In genomic region chr11:67423575-67423974, GRCm38 (mm10) we compare ENCODE assay signal across 29 mouse cellular contexts. TPM values are rescaled to one million over a fixed set of nuclear protein-coding genes. Genes with fewer than 3 reads are reported as not detected.
DNase-seq lines count a peak whose midpoint lies in the region; ATAC-seq and TF ChIP-seq lines count a peak whose summit lies in the region.
"Had no signal": no experiment of that assay in that cellular context is flagged by ENCODE, and none has a peak within 500 bp of the region (broad histone marks: within the 10 kb centered on the region; RNA-seq: fewer than 3 reads in every experiment).

No protein-coding gene starts in this region.

- H3K27me3 ChIP-seq in kidney, embryonic 14.5 days (ENCODE audit: control insufficient read depth, insufficient read depth, low read length), result no peaks in the 10 kb centered on the region
- no peaks in the 10 kb centered on the region for H3K27me3 ChIP-seq in limb, embryonic 14.5 days (ENCODE audit: control insufficient read depth, insufficient read depth, low read length)
- no peaks in the 10 kb centered on the region for H3K27me3 ChIP-seq in neural tube, embryonic 15.5 days (replicated peaks)
- H3K27me3 ChIP-seq: embryonic facial prominence, embryonic 13.5 days; hindbrain, embryonic 12.5 days; limb, embryonic 12.5 days; liver, embryonic 12.5 days; midbrain, embryonic 12.5 days had no signal

- DNase-seq in embryo, embryonic 11 days, result peak; percentile 11
- DNase-seq in embryo, embryonic 10 days (ENCODE audit: low spot score), result no peak
- peak; percentile 3 to 34 for DNase-seq in kidney, postnatal 25 days
- no peak for DNase-seq in limb, embryonic 14.5 days (ENCODE audit: low spot score)
- DNase-seq in adipocyte (ENCODE audit: low spot score), result no peak
- no peak for DNase-seq in right cerebral cortex, postnatal 36 days (ENCODE audit: low spot score in 2 of 2)
- DNase-seq: adrenal gland, adult 2 months; cerebellum, adult 11 months; cerebellum, adult 9-10 months; cerebellum, postnatal 36 days; gastrocnemius, postnatal 14 days; heart, adult 18-20 months; heart, postnatal 36 days; kidney, adult 18-20 months; kidney, postnatal 14 days; liver, postnatal 0 days; lung, postnatal 36 days; thymus, adult 2 months; thymus, postnatal 36 days had no signal

- no peak for TF ChIP-seq POLR2A in limb, embryonic 14.5 days (IDR thresholded peaks at IDR 0.05; ENCODE audit: borderline replicate concordance, extremely low read depth, insufficient read depth, insufficient read length)

- H3K4me1 ChIP-seq in kidney, embryonic 14.5 days (ENCODE audit: control insufficient read depth, insufficient read depth, low read length), result no peaks in the 10 kb centered on the region
- H3K4me1 ChIP-seq in limb, embryonic 14.5 days (ENCODE audit: control insufficient read depth, insufficient read depth, low read length), result peaks cover 3% of the 10 kb centered on the region
- no peaks in the 10 kb centered on the region for H3K4me1 ChIP-seq in neural tube, embryonic 15.5 days
- H3K4me1 ChIP-seq: embryonic facial prominence, embryonic 13.5 days; hindbrain, embryonic 12.5 days; limb, embryonic 12.5 days; liver, embryonic 12.5 days; midbrain, embryonic 12.5 days had no signal

- no peak for ATAC-seq in kidney, embryonic 14.5 days (ENCODE audit: low FRiP score, low TSS enrichment)
- ATAC-seq in limb, embryonic 14.5 days (ENCODE audit: low FRiP score, low read depth), result no peak
- ATAC-seq in neural tube, embryonic 15.5 days (ENCODE audit: low FRiP score), result no peak
- ATAC-seq: liver, embryonic 12.5 days; liver, postnatal 0 days had no signal

- no peaks in the 10 kb centered on the region for H3K9me3 ChIP-seq in kidney, embryonic 14.5 days (ENCODE audit: control insufficient read depth, low read length)
- no peaks in the 10 kb centered on the region for H3K9me3 ChIP-seq in limb, embryonic 14.5 days (ENCODE audit: control insufficient read depth, low read length)
- H3K9me3 ChIP-seq in neural tube, embryonic 15.5 days (replicated peaks), result no peaks in the 10 kb centered on the region
- H3K9me3 ChIP-seq: embryonic facial prominence, embryonic 13.5 days; hindbrain, embryonic 12.5 days; limb, embryonic 12.5 days; liver, embryonic 12.5 days; midbrain, embryonic 12.5 days had no signal

- no peak overlapping the region for H3K27ac ChIP-seq in kidney, embryonic 14.5 days (ENCODE audit: low read depth, low read length)
- no peak overlapping the region for H3K27ac ChIP-seq in limb, embryonic 14.5 days (replicated peaks; ENCODE audit: low read depth, low read length)
- no peak overlapping the region for H3K27ac ChIP-seq in neural tube, embryonic 15.5 days (replicated peaks)
- H3K27ac ChIP-seq: embryonic facial prominence, embryonic 13.5 days; hindbrain, embryonic 12.5 days; limb, embryonic 12.5 days; liver, embryonic 12.5 days; midbrain, embryonic 12.5 days had no signal

- H3K9ac ChIP-seq in kidney, embryonic 14.5 days (ENCODE audit: low read depth, low read length), result no peak overlapping the region
- H3K9ac ChIP-seq in limb, embryonic 14.5 days (ENCODE audit: low read depth, low read length, severe bottlenecking), result no peak overlapping the region
- H3K9ac ChIP-seq in neural tube, embryonic 15.5 days (replicated peaks), result no peak overlapping the region
- H3K9ac ChIP-seq: embryonic facial prominence, embryonic 13.5 days; hindbrain, embryonic 12.5 days; limb, embryonic 12.5 days; liver, embryonic 12.5 days; liver, postnatal 0 days; midbrain, embryonic 12.5 days had no signal

- no peak overlapping the region for H3K4me3 ChIP-seq in kidney, embryonic 14.5 days (ENCODE audit: low read length)
- H3K4me3 ChIP-seq in limb, embryonic 14.5 days (replicated peaks; ENCODE audit: low read length), result no peak overlapping the region
- H3K4me3 ChIP-seq in neural tube, embryonic 15.5 days (replicated peaks), result no peak overlapping the region
- H3K4me3 ChIP-seq: embryonic facial prominence, embryonic 13.5 days; erythroblast, embryonic 14.5 days; hindbrain, embryonic 12.5 days; limb, embryonic 12.5 days; liver, embryonic 12.5 days; midbrain, embryonic 12.5 days; myocyte had no signal

- no peaks in the 10 kb centered on the region for H3K36me3 ChIP-seq in kidney, embryonic 14.5 days (ENCODE audit: control insufficient read depth, insufficient read depth, low read length)
- no peaks in the 10 kb centered on the region for H3K36me3 ChIP-seq in limb, embryonic 14.5 days (ENCODE audit: control insufficient read depth, insufficient read depth, low read length)
- H3K36me3 ChIP-seq in neural tube, embryonic 15.5 days, result no peaks in the 10 kb centered on the region
- H3K36me3 ChIP-seq: embryonic facial prominence, embryonic 13.5 days; hindbrain, embryonic 12.5 days; limb, embryonic 12.5 days; liver, embryonic 12.5 days; midbrain, embryonic 12.5 days had no signal

- WGBS in kidney, embryonic 14.5 days, result 80% methylated on average over 13 of the region's 13 CpGs
- 47% methylated on average over 13 of the region's 13 CpGs for WGBS in limb, embryonic 14.5 days
- 51% methylated on average over 13 of the region's 13 CpGs for WGBS in neural tube, embryonic 15.5 days

- H3K4me2 ChIP-seq in kidney, embryonic 14.5 days (replicated peaks; ENCODE audit: low read depth, low read length), result no peak overlapping the region
- 0 out of 2 replicates have a peak overlapping the region, but pooled peaks have one; percentile 7 for H3K4me2 ChIP-seq in limb, embryonic 14.5 days (replicated peaks; ENCODE audit: low read depth, low read length, severe bottlenecking)
- H3K4me2 ChIP-seq in neural tube, embryonic 15.5 days, result peak overlapping the region; percentile 23
- H3K4me2 ChIP-seq: embryonic facial prominence, embryonic 13.5 days; heart, embryonic 11.5 days; hindbrain, embryonic 12.5 days; limb, embryonic 12.5 days; liver, embryonic 12.5 days; midbrain, embryonic 12.5 days had no signal

RNA-seq across cellular contexts. Expression of gene Gas7, which starts 31.7 kb away (rescaled TPM):
- 7.9 and 8.3 TPM in 2 replicates for polyA plus RNA-seq in kidney, embryonic 14.5 days (2014; fragmentation: Nextera tagmentation; extraction: Ambion mirVana)
- polyA plus RNA-seq in limb, embryonic 14.5 days (2012; rRNA removed), result 9.8 and 10.4 TPM in 2 replicates
- polyA plus RNA-seq in limb, embryonic 14.5 days (2014; fragmentation: Nextera tagmentation; extraction: Ambion mirVana), result 17.2 and 18.2 TPM in 2 replicates
- polyA plus RNA-seq in neural tube, embryonic 15.5 days (2015; fragmentation: Nextera tagmentation; extraction: Ambion mirVana), result 26.6 and 26.7 TPM in 2 replicates

Comparison
In these comparisons a context has a peak if more than half of its experiments do, and no peak if none do; other contexts are left out.
1. DNase-seq: peak in embryo, embryonic 11 days (single experiment) and kidney, postnatal 25 days (2 of 2); none in embryo, embryonic 10 days (single experiment), limb, embryonic 14.5 days (single experiment), adipocyte (single experiment) and right cerebral cortex, postnatal 36 days (0 of 2).